Comparison of ENCODE assay signal across 17 mouse cellular contexts in the genomic region with DNA sequence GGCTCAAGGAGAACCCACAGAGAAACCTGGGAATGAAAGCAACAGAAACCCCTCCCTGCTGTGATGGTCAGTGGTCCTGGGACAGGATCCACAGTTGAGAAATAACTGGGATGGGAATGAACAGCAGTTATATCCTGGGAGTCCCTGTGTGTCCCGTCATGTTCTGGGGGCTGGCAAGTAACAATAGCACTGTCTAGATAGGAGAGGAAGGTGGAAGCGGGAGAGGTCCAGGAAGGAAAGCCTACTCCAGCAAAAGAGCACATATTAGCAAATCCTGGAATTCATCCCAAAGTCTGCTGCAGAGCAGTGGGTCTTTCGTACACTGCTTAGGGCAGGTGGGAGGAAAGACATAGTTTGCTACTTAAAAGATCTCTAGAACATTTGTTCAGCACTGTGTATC. TPM values are rescaled to one million over a fixed set of nuclear protein-coding genes. Genes with fewer than 3 reads are reported as not detected.
DNase-seq lines count a peak whose midpoint lies in the region; ATAC-seq and TF ChIP-seq lines count a peak whose summit lies in the region.
"Had no signal": no experiment of that assay in that cellular context is flagged by ENCODE, and none has a peak within 500 bp of the region (broad histone marks: within the 10 kb centered on the region; RNA-seq: fewer than 3 reads in every experiment).

No protein-coding gene starts in this region.

- no peak overlapping the region for H3K4me3 ChIP-seq in liver, adult 2 months (ENCODE audit: insufficient read depth, low read depth, low read length)
- no peak overlapping the region for H3K4me3 ChIP-seq in embryonic facial prominence, embryonic 10.5 days
- no peak overlapping the region for H3K4me3 ChIP-seq in heart, embryonic 14.5 days (ENCODE audit: control insufficient read depth in 1 of 2, insufficient read depth in 1 of 2, low read depth in 1 of 2, low read length in 2 of 2)
- H3K4me3 ChIP-seq: embryonic facial prominence, embryonic 12.5 days; hindbrain, embryonic 15.5 days; midbrain, embryonic 12.5 days; stomach, embryonic 15.5 days had no signal

- no peak overlapping the region for H3K4me2 ChIP-seq in heart, embryonic 14.5 days (ENCODE audit: low read length)
- H3K4me2 ChIP-seq: embryonic facial prominence, embryonic 12.5 days; hindbrain, embryonic 15.5 days; midbrain, embryonic 12.5 days; stomach, embryonic 15.5 days had no signal

- peak overlapping the region; percentile 72 for H3K27ac ChIP-seq in liver, adult 2 months (replicated peaks; ENCODE audit: insufficient read depth, low read depth, low read length)
- peak overlapping the region; percentile 40; the same call in 1 of the 2 replicates for H3K27ac ChIP-seq in embryonic facial prominence, embryonic 10.5 days (replicated peaks)
- peak overlapping the region; percentile 31 to 53; a peak in 3 of 4 replicates for H3K27ac ChIP-seq in heart, embryonic 14.5 days (replicated peaks in 1 of 2; ENCODE audit: control insufficient read depth in 1 of 2, insufficient read depth in 1 of 2, low read depth in 2 of 2, low read length in 2 of 2)
- H3K27ac ChIP-seq: embryonic facial prominence, embryonic 12.5 days; hindbrain, embryonic 15.5 days; macrophage; midbrain, embryonic 12.5 days; stomach, embryonic 15.5 days had no signal

- 75% methylated on average over 3 of the region's 3 CpGs for WGBS in liver, adult 2 months
- 77% methylated on average over 3 of the region's 3 CpGs for WGBS in embryonic facial prominence, embryonic 10.5 days
- 54% methylated on average over 3 of the region's 3 CpGs for WGBS in heart, embryonic 14.5 days

- H3K9ac ChIP-seq in liver, adult 2 months (ENCODE audit: low read depth, low read length) = no peak overlapping the region
- H3K9ac ChIP-seq in heart, embryonic 14.5 days (ENCODE audit: low read length) = no peak overlapping the region
- H3K9ac ChIP-seq: embryonic facial prominence, embryonic 12.5 days; hindbrain, embryonic 15.5 days; midbrain, embryonic 12.5 days; stomach, embryonic 15.5 days had no signal

- no peaks in the 10 kb centered on the region for H3K27me3 ChIP-seq in liver, adult 2 months (ENCODE audit: control insufficient read depth, insufficient read depth, low read length)
- no peaks in the 10 kb centered on the region for H3K27me3 ChIP-seq in embryonic facial prominence, embryonic 10.5 days (replicated peaks; ENCODE audit: low read depth, poor library complexity, severe bottlenecking)
- no peaks in the 10 kb centered on the region for H3K27me3 ChIP-seq in heart, embryonic 14.5 days (ENCODE audit: control insufficient read depth, insufficient read depth, low read length)
- H3K27me3 ChIP-seq: embryonic facial prominence, embryonic 12.5 days; hindbrain, embryonic 15.5 days; midbrain, embryonic 12.5 days; stomach, embryonic 15.5 days had no signal

- intact Hi-C loops in heart, postnatal 36 days (cut with DNase I) = no loop called here

- no peaks in the 10 kb centered on the region for H3K9me3 ChIP-seq in embryonic facial prominence, embryonic 10.5 days
- H3K9me3 ChIP-seq in heart, embryonic 14.5 days (ENCODE audit: control insufficient read depth, low read length) = no peaks in the 10 kb centered on the region
- H3K9me3 ChIP-seq: embryonic facial prominence, embryonic 12.5 days; hindbrain, embryonic 15.5 days; midbrain, embryonic 12.5 days; stomach, embryonic 15.5 days had no signal

- H3K79me2 ChIP-seq in liver, adult 2 months (ENCODE audit: control insufficient read depth, insufficient read depth, low read length) = peaks cover 17% of the 10 kb centered on the region

- DNase-seq in heart, adult 8-10 months (ENCODE audit: low spot score) = peak; percentile 62
- no peak for DNase-seq in heart, postnatal 36 days
- no peak for DNase-seq in liver, adult 2 months (ENCODE audit: extremely low read depth, low read depth, low spot score)
- DNase-seq in liver = no peak
- no peak for DNase-seq in embryonic facial prominence, embryonic 10.5 days (ENCODE audit: low spot score)
- DNase-seq in right cerebral cortex, adult 2 months (ENCODE audit: low spot score in 2 of 2) = no peak
- DNase-seq: adrenal gland, postnatal 25 days; cerebellum, adult 2 months; lung, adult 2 months; right cerebral cortex, adult 18-20 months had no signal

- TF ChIP-seq CTCF in liver, adult 2 months (IDR thresholded peaks at IDR 0.05; ENCODE audit: low read depth, low read length) = no peak

- peaks cover 7% of the 10 kb centered on the region for H3K4me1 ChIP-seq in liver, adult 2 months (ENCODE audit: control insufficient read depth, insufficient read depth, low read length)
- peaks cover 56% of the 10 kb centered on the region for H3K4me1 ChIP-seq in embryonic facial prominence, embryonic 10.5 days
- peaks cover 10 to 44% of the 10 kb centered on the region in 2 experiments for H3K4me1 ChIP-seq in heart, embryonic 14.5 days (ENCODE audit: control insufficient read depth in 2 of 2, insufficient read depth in 2 of 2, low read length in 2 of 2)

- peak; percentile 54; the same call in 1 of the 2 replicates for ATAC-seq in heart, embryonic 14.5 days (ENCODE audit: insufficient number of reproducible peaks, insufficient read depth, low FRiP score, low read depth)
- ATAC-seq: intestine, embryonic 16.5 days had no signal

- no peaks in the 10 kb centered on the region for H3K36me3 ChIP-seq in liver, adult 2 months (ENCODE audit: control insufficient read depth, insufficient read depth, low read length)
- H3K36me3 ChIP-seq in embryonic facial prominence, embryonic 10.5 days (replicated peaks) = no peaks in the 10 kb centered on the region
- no peaks in the 10 kb centered on the region for H3K36me3 ChIP-seq in heart, embryonic 14.5 days (ENCODE audit: control insufficient read depth, insufficient read depth, low read length)
- H3K36me3 ChIP-seq: embryonic facial prominence, embryonic 12.5 days; hindbrain, embryonic 15.5 days; midbrain, embryonic 12.5 days; stomach, embryonic 15.5 days had no signal

- no peak for TF ChIP-seq POLR2A in liver, adult 2 months (IDR thresholded peaks at IDR 0.05; ENCODE audit: extremely low read depth, insufficient read depth, low read length)

RNA-seq across cellular contexts. Expression of a gene that starts 17.9 kb away (rescaled TPM):
- total RNA-seq in heart, adult 8-10 months (2022) = 10 to 100 TPM; 18.8 to 28.3 (median 25.5) TPM
- total RNA-seq in heart, postnatal 36 days (2021) = 10 to 100 TPM; 24.1 to 31.9 TPM
- total RNA-seq in liver, adult 2 months (2014; rRNA removed) = 6.7 and 12.1 TPM in 2 replicates
- polyA plus RNA-seq in liver, adult 2 months (2012; rRNA removed) = 6.6 and 8.6 TPM in 2 replicates
- 12.9 and 15.3 TPM in 2 replicates for polyA plus RNA-seq in embryonic facial prominence, embryonic 10.5 days (2016; fragmentation: Nextera tagmentation; extraction: Ambion mirVana)
- polyA plus RNA-seq in heart, embryonic 14.5 days (2014; fragmentation: Nextera tagmentation; extraction: Ambion mirVana) = 6.5 and 6.9 TPM in 2 replicates
